Mouse (Mus musculus) lung, adult 2 months (tissue): ENCODE data around the gene P2ry2.

Experiments
- CTCF ChIP-seq: fragments of 200-500 bp; IDR thresholded peaks from 2 replicates; pipeline ENCODE4 v1.5.1; 2011; ENCODE audit warnings: mild to moderate bottlenecking, low read length, control low read depth; ENCODE audit not compliant: insufficient read depth
- POLR2A ChIP-seq: fragments of 200-500 bp; IDR thresholded peaks from 2 replicates; pipeline ENCODE4 v1.6.1; 2011; ENCODE audit warnings: low read depth, mild to moderate bottlenecking, control low read depth, low read length, borderline replicate concordance; ENCODE audit errors: extremely low read depth

DNA sequence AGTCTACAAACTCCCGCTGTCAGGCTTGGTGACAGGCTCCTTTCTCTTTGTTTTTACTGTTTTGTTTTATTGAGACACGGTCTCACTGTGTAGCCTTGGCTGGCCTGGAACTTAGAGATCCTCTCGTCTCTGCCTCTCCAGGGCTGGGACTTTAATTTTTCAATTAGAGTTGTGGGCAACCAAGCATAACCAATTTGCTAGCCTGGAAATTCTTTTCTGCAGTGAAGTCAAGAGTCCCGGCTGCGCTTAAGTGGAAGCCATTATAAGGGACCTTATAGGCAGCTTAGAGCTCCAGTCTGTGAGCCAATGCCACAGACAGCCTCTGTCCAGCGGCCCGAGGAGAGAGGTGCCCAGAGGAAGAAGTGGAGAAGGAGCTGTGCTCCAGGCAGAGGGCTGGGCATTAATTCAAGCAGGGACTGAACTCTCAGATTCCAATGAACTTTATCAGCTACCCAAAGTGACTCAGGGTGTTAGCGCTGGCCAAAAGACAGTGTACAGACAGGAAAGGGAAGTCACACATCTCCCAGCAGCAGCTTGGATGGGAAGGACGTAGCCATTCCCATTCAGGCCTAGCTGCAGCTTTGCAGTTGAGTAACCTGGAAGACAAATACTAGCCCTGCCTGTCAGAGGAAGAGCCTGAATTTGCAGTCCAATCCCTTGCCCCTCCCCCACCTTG, 21.9 kb downstream of the P2ry2 start:
- no peak for TF ChIP-seq CTCF
- 0 out of 2 replicates have a peak, but pooled peaks have one; percentile 15 for TF ChIP-seq POLR2A
